Mouse (Mus musculus): ENCODE data around the gene Wdr48.

Gene Wdr48

GRCm38 (mm10) chr9:119966221-119966910 is 71.7 kb downstream of the Wdr48 start:
- H3K36me3 ChIP-seq (ENCODE audit: insufficient read depth, low read length): peaks cover 17% of the 10 kb centered on the region
- no peak for TF ChIP-seq POU5F1 (IDR thresholded peaks at IDR 0.05; ENCODE audit: borderline replicate concordance, low read length)
- TF ChIP-seq NANOG (IDR thresholded peaks at IDR 0.05; ENCODE audit: borderline replicate concordance, low read length): no peak
- TF ChIP-seq CTCF (conservative IDR thresholded peaks at IDR 0.05; ENCODE audit: low read length): no peak
- peaks cover 82% of the 10 kb centered on the region for H3K4me1 ChIP-seq (replicated peaks; ENCODE audit: low read depth, low read length)
- H3K4me3 ChIP-seq (replicated peaks; ENCODE audit: low read length): no peak overlapping the region
- no peaks in the 10 kb centered on the region for H3K9me3 ChIP-seq (ENCODE audit: low read length)
- H3K27me3 ChIP-seq (ENCODE audit: insufficient read depth, low read length): peaks cover 9% of the 10 kb centered on the region; the same call in 1 of the 2 replicates

- no peaks in the 10 kb centered on the region for H3K27me3 ChIP-seq (ENCODE audit: insufficient read depth, low read length)
- TF ChIP-seq POU5F1 (IDR thresholded peaks at IDR 0.05; ENCODE audit: borderline replicate concordance, low read length) (no peak), NANOG (IDR thresholded peaks at IDR 0.05; ENCODE audit: borderline replicate concordance, low read length) (no peak), CTCF (conservative IDR thresholded peaks at IDR 0.05; ENCODE audit: low read length) (no peak)
These were observed 75.1 kb downstream of the Wdr48 start for GRCm38 (mm10) chr9:119969811-119970210.

GRCm38 (mm10) chr9:119970221-119970620 is 75.5 kb downstream of the Wdr48 start:
- peaks cover 87% of the 10 kb centered on the region for H3K4me1 ChIP-seq (replicated peaks; ENCODE audit: low read depth, low read length)
- peaks cover 47% of the 10 kb centered on the region for H3K36me3 ChIP-seq (ENCODE audit: insufficient read depth, low read length)
- TF ChIP-seq NANOG (IDR thresholded peaks at IDR 0.05; ENCODE audit: borderline replicate concordance, low read length): no peak
- peak; percentile 57 for TF ChIP-seq CTCF (conservative IDR thresholded peaks at IDR 0.05; ENCODE audit: low read length)
- TF ChIP-seq POU5F1 (IDR thresholded peaks at IDR 0.05; ENCODE audit: borderline replicate concordance, low read length): no peak
- H3K4me3 ChIP-seq (replicated peaks; ENCODE audit: low read length): no peak overlapping the region
- H3K27me3 ChIP-seq (ENCODE audit: insufficient read depth, low read length): no peaks in the 10 kb centered on the region
- H3K9me3 ChIP-seq (ENCODE audit: low read length): no peaks in the 10 kb centered on the region

More at GRCm38 (mm10) chr9:119969811-119970210, 75.1 kb downstream of the Wdr48 start:
- H3K36me3 ChIP-seq (ENCODE audit: insufficient read depth, low read length): peaks cover 43% of the 10 kb centered on the region
- H3K4me1 ChIP-seq (replicated peaks; ENCODE audit: low read depth, low read length): peaks cover 83% of the 10 kb centered on the region
- H3K4me3 ChIP-seq (replicated peaks; ENCODE audit: low read length): no peak overlapping the region
- H3K9me3 ChIP-seq (ENCODE audit: low read length): no peaks in the 10 kb centered on the region

GRCm38 (mm10) chr9:119970763-119971656 is 76.3 kb downstream of the Wdr48 start:
- no peaks in the 10 kb centered on the region for H3K27me3 ChIP-seq (ENCODE audit: insufficient read depth, low read length)
- H3K36me3 ChIP-seq (ENCODE audit: insufficient read depth, low read length): peaks cover 52% of the 10 kb centered on the region
- H3K4me1 ChIP-seq (replicated peaks; ENCODE audit: low read depth, low read length): peaks cover 86% of the 10 kb centered on the region
- TF ChIP-seq NANOG (IDR thresholded peaks at IDR 0.05; ENCODE audit: borderline replicate concordance, low read length): no peak
- no peak for TF ChIP-seq CTCF (conservative IDR thresholded peaks at IDR 0.05; ENCODE audit: low read length)
- TF ChIP-seq POU5F1 (IDR thresholded peaks at IDR 0.05; ENCODE audit: borderline replicate concordance, low read length): no peak
- H3K9me3 ChIP-seq (ENCODE audit: low read length): no peaks in the 10 kb centered on the region
- H3K4me3 ChIP-seq (replicated peaks; ENCODE audit: low read length): peak overlapping the region; percentile 50

- peaks cover 86% of the 10 kb centered on the region for H3K4me1 ChIP-seq (replicated peaks; ENCODE audit: low read depth, low read length)
These were observed 77.5 kb downstream of the Wdr48 start for GRCm38 (mm10) chr9:119972166-119972565.

GRCm38 (mm10) chr9:119972582-119972981 is 77.9 kb downstream of the Wdr48 start:
- H3K36me3 ChIP-seq (ENCODE audit: insufficient read depth, low read length): peaks cover 62% of the 10 kb centered on the region
- H3K4me3 ChIP-seq (replicated peaks; ENCODE audit: low read length): 0 out of 2 replicates have a peak overlapping the region, but pooled peaks have one; percentile 77
- H3K4me1 ChIP-seq (replicated peaks; ENCODE audit: low read depth, low read length): peaks cover 86% of the 10 kb centered on the region
- no peaks in the 10 kb centered on the region for H3K9me3 ChIP-seq (ENCODE audit: low read length)
- TF ChIP-seq CTCF (conservative IDR thresholded peaks at IDR 0.05; ENCODE audit: low read length): no peak
- no peaks in the 10 kb centered on the region for H3K27me3 ChIP-seq (ENCODE audit: insufficient read depth, low read length)

More at GRCm38 (mm10) chr9:119972166-119972565, 77.5 kb downstream of the Wdr48 start:
- Histone ChIP-seq H3K27me3 (ENCODE audit: insufficient read depth, low read length) (no peaks in the 10 kb centered on the region), H3K4me3 (replicated peaks; ENCODE audit: low read length) (peak overlapping the region; percentile 50; the same call in 1 of the 2 replicates), H3K9me3 (ENCODE audit: low read length) (no peaks in the 10 kb centered on the region), H3K36me3 (ENCODE audit: insufficient read depth, low read length) (peaks cover 62% of the 10 kb centered on the region)
- TF ChIP-seq POU5F1 (IDR thresholded peaks at IDR 0.05; ENCODE audit: borderline replicate concordance, low read length): no peak
- no peak for TF ChIP-seq CTCF (conservative IDR thresholded peaks at IDR 0.05; ENCODE audit: low read length)
- TF ChIP-seq NANOG (IDR thresholded peaks at IDR 0.05; ENCODE audit: borderline replicate concordance, low read length): no peak

- no peaks in the 10 kb centered on the region for H3K9me3 ChIP-seq (ENCODE audit: low read length)
- peaks cover 62% of the 10 kb centered on the region for H3K36me3 ChIP-seq (ENCODE audit: insufficient read depth, low read length)
- H3K27me3 ChIP-seq (ENCODE audit: insufficient read depth, low read length): no peaks in the 10 kb centered on the region
- H3K4me3 ChIP-seq (replicated peaks; ENCODE audit: low read length): peak overlapping the region; percentile 77
- TF ChIP-seq CTCF (conservative IDR thresholded peaks at IDR 0.05; ENCODE audit: low read length): no peak
- TF ChIP-seq NANOG (IDR thresholded peaks at IDR 0.05; ENCODE audit: borderline replicate concordance, low read length): no peak
- no peak for TF ChIP-seq POU5F1 (IDR thresholded peaks at IDR 0.05; ENCODE audit: borderline replicate concordance, low read length)
- peaks cover 88% of the 10 kb centered on the region for H3K4me1 ChIP-seq (replicated peaks; ENCODE audit: low read depth, low read length)
These were observed 78.6 kb downstream of the Wdr48 start for GRCm38 (mm10) chr9:119973281-119973680.

GRCm38 (mm10) chr9:119973869-119974520 is 79.3 kb downstream of the Wdr48 start:
- Histone ChIP-seq H3K36me3 (ENCODE audit: insufficient read depth, low read length) (peaks cover 64% of the 10 kb centered on the region), H3K4me3 (replicated peaks; ENCODE audit: low read length) (peak overlapping the region; percentile 77), H3K9me3 (ENCODE audit: low read length) (no peaks in the 10 kb centered on the region), H3K27me3 (ENCODE audit: insufficient read depth, low read length) (no peaks in the 10 kb centered on the region), H3K4me1 (replicated peaks; ENCODE audit: low read depth, low read length) (peaks cover 95% of the 10 kb centered on the region)
- no peak for TF ChIP-seq NANOG (IDR thresholded peaks at IDR 0.05; ENCODE audit: borderline replicate concordance, low read length)
- peak; percentile 82 for TF ChIP-seq CTCF (conservative IDR thresholded peaks at IDR 0.05; ENCODE audit: low read length)
- no peak for TF ChIP-seq POU5F1 (IDR thresholded peaks at IDR 0.05; ENCODE audit: borderline replicate concordance, low read length)

Data from E14TG2a.4 (cell line).